Mouse (Mus musculus) megakaryocyte progenitor cell, adult 5-6 weeks (primary cell): ENCODE results near the gene Prl3d2. TPM values are rescaled to one million over a fixed set of nuclear protein-coding genes. Genes with fewer than 3 reads are reported as not detected.
"Not testable (repeated sequence)": the region's sequence is repeated elsewhere in the genome, so short reads cannot be mapped to it uniquely, and the experiment has no call there.

Experiments used
- ATAC-seq: replicated peaks from 2 replicates; pipeline ENCODE4 v1.8.0; 2016; ENCODE audit warnings: mild to moderate bottlenecking, moderate TSS enrichment, inconsistent platforms; ENCODE audit not compliant: poor library complexity
- total RNA-seq, 2 experiments: library from RNA; stranded (forward) in 1 of 2; stranded (reverse) in 1 of 2; fragments of 157-497, 149-512 nt in 1 of 2; fragments of 200-1000 nt in 1 of 2; gene quantifications; 2 replicates each; pipeline versions ENCODE4 v1.2.3 to v1.2.4; 2015 to 2017

Gene Prl3d2
- total RNA-seq (2015), result not detected in 2 replicates
- total RNA-seq (2017), result not detected in 2 replicates

DNA sequence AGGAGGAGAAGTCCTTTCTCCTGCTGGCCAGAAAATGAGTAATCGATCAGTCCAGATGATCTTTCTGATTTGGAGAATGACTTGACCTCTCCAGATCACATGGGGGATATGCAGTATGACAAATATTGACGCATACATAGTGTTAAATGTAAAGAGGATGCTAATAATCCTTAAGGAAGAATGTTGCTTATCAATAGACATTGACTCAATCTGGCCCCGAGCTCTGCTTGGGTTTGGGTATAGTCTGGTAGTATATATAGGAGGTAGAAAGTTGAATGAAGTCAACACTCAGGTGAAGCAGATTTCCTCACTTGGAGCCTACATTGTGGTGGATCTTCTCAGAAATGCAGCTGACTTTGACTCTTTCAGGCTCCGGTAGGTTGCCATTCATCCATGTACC lies at the start of gene Prl3d2:
Prl3d2 (plus strand) TSS at position 301 of the 400 bp plus-strand sequence.
- ATAC-seq, result not testable (repeated sequence)

DNA sequence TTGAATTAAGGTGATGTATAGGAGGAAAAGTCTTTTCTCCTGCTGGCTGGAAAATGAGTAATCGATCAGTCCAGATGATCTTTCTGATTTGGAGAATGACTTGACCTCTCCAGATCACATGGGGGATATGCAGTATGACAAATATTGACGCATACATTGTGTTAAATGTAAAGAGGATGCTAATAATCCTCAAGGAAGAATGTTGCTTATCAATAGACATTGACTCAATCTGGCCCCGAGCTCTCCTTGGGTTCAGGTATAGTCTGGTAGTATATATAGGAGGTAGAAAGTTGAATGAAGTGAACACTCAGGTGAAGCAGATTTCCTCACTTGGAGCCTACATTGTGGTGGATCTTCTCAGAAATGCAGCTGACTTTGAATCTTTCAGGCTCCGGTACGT lies 27.6 kb upstream of the Prl3d2 start, which contains the start of gene Prl3d1:
Prl3d1 (plus strand) TSS at position 301 of the 400 bp plus-strand sequence.
- not testable (repeated sequence) for ATAC-seq

DNA sequence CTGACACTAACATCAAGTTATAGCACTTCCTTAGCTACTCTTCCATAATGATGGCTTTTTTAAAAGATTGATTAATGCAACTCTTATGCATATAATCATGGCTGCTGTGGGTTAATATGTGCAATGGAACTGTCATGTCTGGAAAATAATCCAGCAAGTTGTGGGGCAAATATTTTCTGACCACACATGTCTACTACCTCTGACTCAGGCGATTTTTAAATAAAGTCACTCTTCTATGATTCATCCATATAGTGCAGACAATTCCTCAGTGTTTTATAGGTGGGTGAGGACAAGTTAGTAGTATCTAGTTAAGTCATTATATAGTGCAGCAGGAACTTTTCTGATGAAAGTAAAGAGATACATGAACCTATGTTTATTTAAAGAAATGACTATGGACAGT lies 26.8 kb downstream of the Prl3d2 start:
- no peak for ATAC-seq

DNA sequence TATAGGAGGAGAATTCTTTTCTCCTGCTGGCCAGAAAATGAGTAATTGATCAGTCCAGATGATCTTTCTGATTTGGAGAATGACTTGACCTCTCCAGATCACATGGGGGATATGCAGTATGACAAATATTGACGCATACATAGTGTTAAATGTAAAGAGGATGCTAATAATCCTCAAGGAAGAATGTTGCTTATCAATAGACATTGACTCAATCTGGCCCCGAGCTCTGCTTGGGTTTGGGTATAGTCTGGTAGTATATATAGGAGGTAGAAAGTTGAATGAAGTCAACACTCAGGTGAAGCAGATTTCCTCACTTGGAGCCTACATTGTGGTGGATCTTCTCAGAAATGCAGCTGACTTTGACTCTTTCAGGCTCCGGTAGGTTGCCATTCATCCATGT lies 35.0 kb downstream of the Prl3d2 start, which contains the start of gene Prl3d3:
Prl3d3 (plus strand) TSS at position 301 of the 400 bp plus-strand sequence.
- not testable (repeated sequence) for ATAC-seq

Other genes starting within 250 kb of the Prl3d2 start
- not detected in 2 replicates for gene Prl, start 64.1 kb upstream of the Prl3d2 start, total RNA-seq (2015)
- gene Prl, start 64.1 kb upstream of the Prl3d2 start, total RNA-seq (2017), result not detected in 2 replicates
- gene Prl3d1, start 27.5 kb upstream of the Prl3d2 start, total RNA-seq (2015), result not detected in 2 replicates
- gene Prl3d1, start 27.5 kb upstream of the Prl3d2 start, total RNA-seq (2017), result not detected in 2 replicates
- gene Prl3d3, start 35.1 kb downstream of the Prl3d2 start, total RNA-seq (2015), result not detected in 2 replicates
- not detected in 2 replicates for gene Prl3d3, start 35.1 kb downstream of the Prl3d2 start, total RNA-seq (2017)
- not detected in 2 replicates for gene Prl3c1, start 75.0 kb downstream of the Prl3d2 start, total RNA-seq (2015)
- gene Prl3c1, start 75.0 kb downstream of the Prl3d2 start, total RNA-seq (2017), result not detected in 2 replicates
- gene Prl3b1, start 120.1 kb downstream of the Prl3d2 start, total RNA-seq (2015), result not detected in 2 replicates
- gene Prl3b1, start 120.1 kb downstream of the Prl3d2 start, total RNA-seq (2017), result not detected in 2 replicates
- not detected in 2 replicates for gene Prl3a1, start 137.7 kb downstream of the Prl3d2 start, total RNA-seq (2015)
- gene Prl3a1, start 137.7 kb downstream of the Prl3d2 start, total RNA-seq (2017), result not detected in 2 replicates
- gene Prl6a1, start 190.9 kb downstream of the Prl3d2 start, total RNA-seq (2015), result not detected in 2 replicates
- gene Prl6a1, start 190.9 kb downstream of the Prl3d2 start, total RNA-seq (2017), result not detected in 2 replicates
- gene Prl8a2, start 224.0 kb downstream of the Prl3d2 start, total RNA-seq (2015), result not detected in 2 replicates
- gene Prl8a2, start 224.0 kb downstream of the Prl3d2 start, total RNA-seq (2017), result not detected in 2 replicates